Mouse (Mus musculus): Measurements from ENCODE around the gene Zfp57.
"Not testable (repeated sequence)": the region's sequence is repeated elsewhere in the genome, so short reads cannot be mapped to it uniquely, and the experiment has no call there.

Zfp57 gene

GRCm38 (mm10) chr17:36997033-36997735 lies 3.8 kb upstream of the Zfp57 start:
- peak; percentile 65 to 70 for DNase-seq

GRCm38 (mm10) chr17:36998477-36998876 lies 2.5 kb upstream of the Zfp57 start:
- no peak for DNase-seq

- DNase-seq, result no peak
These were observed 1.7 kb downstream of the Zfp57 start for GRCm38 (mm10) chr17:37002364-37003330.

GRCm38 (mm10) chr17:37003366-37003765 lies 2.4 kb downstream of the Zfp57 start:
- DNase-seq, result no peak

GRCm38 (mm10) chr17:37008161-37008560 lies 7.2 kb downstream of the Zfp57 start:
- DNase-seq, result no peak

- DNase-seq, result no peak
These were observed 8.6 kb downstream of the Zfp57 start for GRCm38 (mm10) chr17:37009460-37010042.

GRCm38 (mm10) chr17:37011719-37012118 lies 10.8 kb downstream of the Zfp57 start:
- DNase-seq, result no peak

GRCm38 (mm10) chr17:37012141-37012540 lies 11.2 kb downstream of the Zfp57 start:
- no peak for DNase-seq

GRCm38 (mm10) chr17:37016333-37016732 lies 15.4 kb downstream of the Zfp57 start:
- no peak for DNase-seq

- no peak for DNase-seq
These were observed 17.4 kb downstream of the Zfp57 start for GRCm38 (mm10) chr17:37018328-37018727.

- not testable (repeated sequence) for DNase-seq
These were observed 18.3 kb downstream of the Zfp57 start for GRCm38 (mm10) chr17:37019242-37019641.

GRCm38 (mm10) chr17:37022628-37023576 lies 21.9 kb downstream of the Zfp57 start, which contains the start of gene Mog:
Mog (minus strand) TSS chr17:37023398.
- no peak for DNase-seq

- no peak for DNase-seq
These were observed 25.5 kb downstream of the Zfp57 start for GRCm38 (mm10) chr17:37026425-37026824.

GRCm38 (mm10) chr17:37027486-37027885 lies 26.5 kb downstream of the Zfp57 start:
- DNase-seq, result no peak

- no peak for DNase-seq
These were observed 27.2 kb downstream of the Zfp57 start for GRCm38 (mm10) chr17:37028212-37028611.

- peak; percentile 72 to 78 for DNase-seq
These were observed 27.7 kb downstream of the Zfp57 start for GRCm38 (mm10) chr17:37028683-37029120.

GRCm38 (mm10) chr17:37029162-37029561 lies 28.2 kb downstream of the Zfp57 start:
- DNase-seq, result no peak

- no peak for DNase-seq
These were observed 38.3 kb downstream of the Zfp57 start for GRCm38 (mm10) chr17:37039127-37039894.

- DNase-seq, result no peak
These were observed 43.8 kb downstream of the Zfp57 start for GRCm38 (mm10) chr17:37044651-37045244.

- peak; percentile 88 to 90 for DNase-seq
These were observed 44.8 kb downstream of the Zfp57 start, which contains the start of gene Gabbr1 for GRCm38 (mm10) chr17:37045611-37046311. Gabbr1 (plus strand) TSS chr17:37045966.

Measured in thymus, postnatal 36 days (tissue).